Mouse (Mus musculus): Measurements from ENCODE around the gene Lrch1. TPM values are rescaled to one million over a fixed set of nuclear protein-coding genes. Genes with fewer than 3 reads are reported as not detected.

Gene Lrch1
- total and polyA plus RNA-seq, 3 experiments = 2.8 to 6.1 TPM; not detected in 1

DNA sequence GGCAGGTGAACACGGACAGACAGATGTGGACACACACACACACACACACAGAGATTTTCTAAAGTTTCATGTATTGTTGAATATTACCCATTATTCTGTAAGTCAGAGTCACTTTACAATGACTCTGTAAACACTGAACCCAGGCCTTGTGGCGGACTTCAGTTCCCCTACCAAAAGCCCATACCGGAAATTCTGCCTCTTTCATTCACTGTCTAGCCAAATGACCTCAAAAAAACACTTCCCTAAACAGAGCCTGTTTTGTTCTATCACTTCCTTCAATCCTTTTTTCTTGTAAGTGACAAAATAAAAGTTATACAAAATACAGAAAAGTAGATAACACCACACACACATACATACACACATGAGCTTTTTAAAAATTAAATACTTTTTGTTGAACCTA lies 41.7 kb downstream of the Lrch1 start:
- Histone ChIP-seq H3K79me2 (ENCODE audit: control insufficient read depth, insufficient read depth, low read length, poor library complexity) (no peaks in the 10 kb centered on the region; the same call in 1 of the 2 replicates), H3K9ac (ENCODE audit: control insufficient read depth, low read depth, low read length, poor library complexity, severe bottlenecking) (no peak overlapping the region), H3K27ac (ENCODE audit: control insufficient read depth, low read depth, low read length) (no peak overlapping the region), H3K4me3 (ENCODE audit: control insufficient read depth in 1 of 2, insufficient read depth in 1 of 2, low read depth in 2 of 2, low read length in 2 of 2) (no peak overlapping the region), H3K9me3 (replicated peaks; ENCODE audit: insufficient read depth, low read length) (no peaks in the 10 kb centered on the region), H3K4me1 (ENCODE audit: control insufficient read depth in 1 of 2, insufficient read depth in 2 of 2, low read length in 2 of 2) (peaks cover 0 to 4% of the 10 kb centered on the region in 2 experiments; a peak in 1 of 4 replicates), H3K27me3 (ENCODE audit: control insufficient read depth in 1 of 2, insufficient read depth in 2 of 2, low read length in 2 of 2) (no peaks in the 10 kb centered on the region), H3K36me3 (ENCODE audit: control insufficient read depth in 1 of 2, insufficient read depth in 2 of 2, low read length in 2 of 2) (peaks cover 0 to 6% of the 10 kb centered on the region in 2 experiments; a peak in 2 of 4 replicates)
- peak; percentile 24 for DNase-seq (ENCODE audit: low read depth, low spot score)
- TF ChIP-seq MAFK (IDR thresholded peaks at IDR 0.05; ENCODE audit: borderline replicate concordance, low read depth, low read length) (no peak), USF1 (IDR thresholded peaks at IDR 0.05; ENCODE audit: low read depth, low read length) (no peak), ZC3H11A (IDR thresholded peaks at IDR 0.05; ENCODE audit: low read depth, low read length) (no peak), TAL1 (IDR thresholded peaks at IDR 0.05; ENCODE audit: low read length) (no peak), HCFC1 (IDR thresholded peaks at IDR 0.05; ENCODE audit: low read depth, low read length) (no peak), KAT2A (conservative IDR thresholded peaks at IDR 0.05; ENCODE audit: low read depth, low read length) (no peak), GATA1 (IDR thresholded peaks at IDR 0.05; ENCODE audit: low read depth, low read length) (no peak)

- DNase-seq (ENCODE audit: low read depth, low spot score) = no peak
- TF ChIP-seq KAT2A (conservative IDR thresholded peaks at IDR 0.05; ENCODE audit: low read depth, low read length) (no peak), ZC3H11A (IDR thresholded peaks at IDR 0.05; ENCODE audit: low read depth, low read length) (no peak), USF2 (IDR thresholded peaks at IDR 0.05; ENCODE audit: borderline replicate concordance in 1 of 2, insufficient read depth in 1 of 2, low read depth in 1 of 2, low read length in 2 of 2) (no peak), MAX (IDR thresholded peaks at IDR 0.05; ENCODE audit: low read length) (no peak), ELF1 (IDR thresholded peaks at IDR 0.05; ENCODE audit: low read depth, low read length) (no peak), HCFC1 (IDR thresholded peaks at IDR 0.05; ENCODE audit: low read depth, low read length) (no peak), CTCF (IDR thresholded peaks at IDR 0.05 in 2 of 3, conservative IDR thresholded peaks at IDR 0.05 in 1 of 3; ENCODE audit: control insufficient read depth in 1 of 3, insufficient read depth in 1 of 3, low read depth in 2 of 3, low read length in 3 of 3, poor library complexity in 1 of 3, severe bottlenecking in 1 of 3) (no peak), TCF12 (IDR thresholded peaks at IDR 0.05; ENCODE audit: low read depth, low read length) (no peak), POLR2A (IDR thresholded peaks at IDR 0.05; ENCODE audit: control insufficient read depth in 1 of 2, insufficient read depth in 1 of 2, low read depth in 1 of 2, low read length in 2 of 2, poor library complexity in 1 of 2) (no peak), ZNF384 (IDR thresholded peaks at IDR 0.05; ENCODE audit: low read depth, low read length) (no peak)
- H3K9me3 ChIP-seq (replicated peaks; ENCODE audit: insufficient read depth, low read length) = no peaks in the 10 kb centered on the region
- H3K4me3 ChIP-seq (ENCODE audit: control insufficient read depth in 1 of 2, insufficient read depth in 1 of 2, low read depth in 2 of 2, low read length in 2 of 2) = no peak overlapping the region
- no peak overlapping the region for H3K9ac ChIP-seq (ENCODE audit: control insufficient read depth, low read depth, low read length, poor library complexity, severe bottlenecking)
- peaks cover 0 to 12% of the 10 kb centered on the region in 2 experiments; a peak in 2 of 4 replicates for H3K36me3 ChIP-seq (ENCODE audit: control insufficient read depth in 1 of 2, insufficient read depth in 2 of 2, low read length in 2 of 2)
- peaks cover 5 to 14% of the 10 kb centered on the region in 2 experiments for H3K4me1 ChIP-seq (ENCODE audit: control insufficient read depth in 1 of 2, insufficient read depth in 2 of 2, low read length in 2 of 2)
- no peaks in the 10 kb centered on the region; the same call in 1 of the 2 replicates for H3K79me2 ChIP-seq (ENCODE audit: control insufficient read depth, insufficient read depth, low read length, poor library complexity)
- H3K27me3 ChIP-seq (ENCODE audit: control insufficient read depth in 1 of 2, insufficient read depth in 2 of 2, low read length in 2 of 2) = no peaks in the 10 kb centered on the region
- H3K27ac ChIP-seq (ENCODE audit: control insufficient read depth, low read depth, low read length) = no peak overlapping the region
Observed at GRCm38 (mm10) chr14:74904442-74904841, 43.2 kb downstream of the Lrch1 start.

DNA sequence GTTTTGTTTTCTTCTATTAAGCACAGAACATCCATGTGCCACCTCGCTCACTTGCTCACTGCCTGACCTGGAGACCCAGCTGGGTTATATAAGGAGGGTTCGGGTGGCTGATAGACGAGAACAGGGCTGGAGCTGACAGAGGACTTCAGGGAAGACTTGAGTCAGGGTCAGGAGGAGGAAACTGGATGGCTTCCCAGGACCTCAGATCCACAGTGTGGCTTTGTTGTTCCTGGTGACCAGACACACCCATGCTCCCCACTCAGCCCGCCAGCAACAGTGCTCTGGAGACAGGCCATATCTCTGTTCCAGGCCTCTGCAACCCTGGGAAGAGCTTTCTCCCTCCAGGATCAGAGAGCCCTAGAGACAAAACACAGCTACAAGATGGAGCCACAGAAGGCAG lies 44.6 kb downstream of the Lrch1 start:
- Histone ChIP-seq H3K9ac (ENCODE audit: control insufficient read depth, low read depth, low read length, poor library complexity, severe bottlenecking) (no peak overlapping the region), H3K27me3 (ENCODE audit: control insufficient read depth in 1 of 2, insufficient read depth in 2 of 2, low read length in 2 of 2) (no peaks in the 10 kb centered on the region), H3K4me3 (ENCODE audit: control insufficient read depth in 1 of 2, insufficient read depth in 1 of 2, low read depth in 2 of 2, low read length in 2 of 2) (no peak overlapping the region), H3K27ac (ENCODE audit: control insufficient read depth, low read depth, low read length) (no peak overlapping the region), H3K79me2 (ENCODE audit: control insufficient read depth, insufficient read depth, low read length, poor library complexity) (no peaks in the 10 kb centered on the region; the same call in 1 of the 2 replicates), H3K36me3 (ENCODE audit: control insufficient read depth in 1 of 2, insufficient read depth in 2 of 2, low read length in 2 of 2) (peaks cover 0 to 9% of the 10 kb centered on the region in 2 experiments; a peak in 2 of 4 replicates), H3K9me3 (replicated peaks; ENCODE audit: insufficient read depth, low read length) (no peaks in the 10 kb centered on the region), H3K4me1 (ENCODE audit: control insufficient read depth in 1 of 2, insufficient read depth in 2 of 2, low read length in 2 of 2) (peaks cover 5 to 14% of the 10 kb centered on the region in 2 experiments)
- no peak for DNase-seq (ENCODE audit: low read depth, low spot score)
- no peak for TF ChIP-seq USF2 (IDR thresholded peaks at IDR 0.05; ENCODE audit: borderline replicate concordance in 1 of 2, insufficient read depth in 1 of 2, low read depth in 1 of 2, low read length in 2 of 2)
- TF ChIP-seq TBP (IDR thresholded peaks at IDR 0.05; ENCODE audit: low read depth, low read length) = no peak
- no peak for TF ChIP-seq UBTF (IDR thresholded peaks at IDR 0.05; ENCODE audit: borderline replicate concordance, insufficient read depth, low read depth, low read length)
- TF ChIP-seq CHD1 (IDR thresholded peaks at IDR 0.05; ENCODE audit: low read depth, low read length) = no peak
- no peak for TF ChIP-seq ETS1 (IDR thresholded peaks at IDR 0.05; ENCODE audit: low read depth, low read length)
- no peak for TF ChIP-seq HCFC1 (IDR thresholded peaks at IDR 0.05; ENCODE audit: low read depth, low read length)
- TF ChIP-seq ELF1 (IDR thresholded peaks at IDR 0.05; ENCODE audit: low read depth, low read length) = no peak
